Mouse (Mus musculus) CD4-positive helper T cell, adult 2 months (primary cell): ENCODE data around the gene Pck1.

Experiments
- DNase-seq: peaks from one replicate; pipeline ENCODE4 v3.0.0-alpha.2; 2012; ENCODE audit warnings: low read depth, missing footprints, low spot score

The Pck1 gene

DNA sequence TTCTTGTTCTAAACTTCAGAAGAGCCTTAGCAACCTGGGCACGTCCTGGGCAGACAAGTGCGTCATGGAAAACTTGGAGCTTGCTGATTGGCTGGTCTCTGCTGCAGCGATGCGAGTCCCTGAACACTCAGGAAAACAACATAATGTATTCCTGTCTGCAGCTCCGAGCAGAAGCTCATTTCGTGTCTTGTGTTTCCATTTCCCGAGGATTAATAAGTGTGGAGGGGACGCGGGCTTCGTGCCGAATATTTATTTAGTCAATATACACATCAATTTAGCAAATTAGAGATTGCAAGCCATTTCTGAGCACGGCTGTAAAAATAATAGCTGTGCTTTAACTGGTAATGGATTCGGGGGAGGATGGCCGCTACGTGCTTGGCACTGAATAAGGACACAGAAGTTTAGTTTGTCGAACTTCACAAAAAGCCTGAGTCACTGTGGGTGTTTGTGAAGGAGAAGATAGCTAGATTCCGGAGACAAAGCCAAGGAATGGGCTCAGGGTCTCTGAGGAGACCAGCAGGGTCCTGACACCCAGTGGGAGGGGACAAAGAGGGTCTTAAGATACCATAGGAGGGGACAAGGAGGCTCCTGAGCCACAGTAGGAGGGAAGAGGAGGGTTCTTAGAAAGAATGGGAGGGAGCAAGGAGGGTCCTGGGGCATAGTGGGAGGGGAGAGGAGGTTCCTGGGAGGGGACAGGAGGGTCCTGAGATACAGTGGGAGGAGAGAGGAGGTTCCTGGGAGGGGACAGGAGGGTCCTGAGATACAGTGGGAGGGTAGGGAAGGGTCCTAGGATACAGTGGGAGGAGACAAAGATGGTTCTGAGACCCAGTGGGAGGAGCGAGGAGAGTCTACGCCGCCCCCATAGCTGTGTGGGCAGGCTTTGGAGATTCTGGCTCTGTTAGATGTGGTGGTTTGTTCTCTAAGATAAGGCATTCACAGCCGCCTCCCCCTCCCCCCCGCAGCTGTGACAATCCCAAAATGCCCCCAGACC lies 21.0 kb downstream of the Pck1 start:
- DNase-seq: peak; percentile 84

DNA sequence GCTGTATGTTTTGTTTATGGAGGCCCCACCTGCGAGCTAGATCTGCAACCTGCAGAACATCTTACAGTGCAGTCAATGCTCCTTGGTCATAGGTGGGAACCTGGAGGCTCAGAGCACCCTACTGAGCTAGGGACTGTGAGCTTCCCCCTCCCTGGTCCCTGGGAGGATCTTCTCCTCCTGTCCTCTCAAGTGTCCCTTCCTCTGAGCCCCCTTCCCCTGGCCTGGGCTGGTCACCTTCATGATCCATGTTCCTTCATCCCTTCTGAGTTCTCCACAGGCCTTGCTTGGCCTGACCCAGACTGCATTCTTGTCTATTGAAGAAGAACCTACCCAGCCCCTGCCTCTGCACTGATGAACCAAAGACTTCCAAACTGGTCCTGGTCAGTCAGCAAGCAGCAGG lies 21.7 kb downstream of the Pck1 start:
- no peak for DNase-seq

DNA sequence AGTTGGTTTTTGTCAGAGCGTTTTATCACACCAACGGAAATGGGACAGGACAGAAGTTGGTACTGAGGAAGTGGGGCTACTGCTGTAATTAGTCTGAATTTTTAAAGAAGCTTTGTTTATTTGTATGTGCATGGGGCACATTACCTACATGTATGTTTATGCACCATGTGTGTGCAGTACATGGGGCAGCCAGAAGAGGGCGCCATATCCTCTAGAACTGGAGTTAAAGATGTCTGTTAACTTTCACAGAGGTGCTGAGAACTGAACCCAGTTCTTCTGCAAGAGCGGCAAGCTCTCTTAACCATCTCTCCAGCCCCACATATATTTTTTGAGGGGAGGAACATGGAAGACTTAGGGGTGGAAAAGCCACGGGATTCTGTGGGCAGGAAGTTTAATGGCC lies 22.9 kb downstream of the Pck1 start:
- DNase-seq: no peak

DNA sequence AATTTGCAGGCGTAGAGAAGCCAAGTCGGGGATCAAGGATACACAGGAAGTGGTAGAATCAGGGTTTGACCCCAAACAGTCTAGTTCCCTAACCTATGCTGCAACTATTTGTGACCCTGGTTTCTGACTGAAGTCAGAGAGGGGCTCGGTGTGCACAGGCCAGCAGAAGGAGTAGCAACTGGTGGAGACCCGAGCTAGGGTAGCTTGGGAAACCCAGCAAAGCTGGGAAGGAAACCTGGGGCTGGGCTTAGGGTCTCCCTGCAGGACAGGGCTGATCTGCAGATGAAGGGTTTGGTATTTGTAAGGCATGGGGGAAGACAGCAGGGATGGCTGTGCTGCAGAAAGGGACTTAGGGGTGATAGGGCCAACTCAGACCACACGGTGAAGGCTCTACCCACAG lies 24.6 kb downstream of the Pck1 start:
- no peak for DNase-seq

DNA sequence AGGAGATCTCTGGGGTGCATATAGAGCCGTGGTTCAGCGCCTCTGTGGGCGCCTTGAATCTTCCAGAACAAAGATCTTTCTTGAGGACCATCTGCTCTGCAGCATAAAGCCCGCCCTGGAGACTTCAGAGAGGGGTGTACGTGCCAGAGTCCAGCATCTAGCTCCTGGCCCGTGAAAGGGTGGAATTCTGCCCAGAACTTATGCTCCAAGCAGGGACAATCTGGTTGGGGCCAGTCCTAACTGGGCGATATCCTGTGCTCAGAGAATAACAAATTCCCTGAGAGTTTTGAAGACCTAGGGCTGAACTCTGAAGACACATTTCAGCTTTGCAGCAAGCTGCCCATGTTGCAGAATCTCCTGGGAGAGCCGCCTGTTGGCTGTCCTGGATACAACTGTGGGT lies 25.1 kb downstream of the Pck1 start:
- no peak for DNase-seq

DNA sequence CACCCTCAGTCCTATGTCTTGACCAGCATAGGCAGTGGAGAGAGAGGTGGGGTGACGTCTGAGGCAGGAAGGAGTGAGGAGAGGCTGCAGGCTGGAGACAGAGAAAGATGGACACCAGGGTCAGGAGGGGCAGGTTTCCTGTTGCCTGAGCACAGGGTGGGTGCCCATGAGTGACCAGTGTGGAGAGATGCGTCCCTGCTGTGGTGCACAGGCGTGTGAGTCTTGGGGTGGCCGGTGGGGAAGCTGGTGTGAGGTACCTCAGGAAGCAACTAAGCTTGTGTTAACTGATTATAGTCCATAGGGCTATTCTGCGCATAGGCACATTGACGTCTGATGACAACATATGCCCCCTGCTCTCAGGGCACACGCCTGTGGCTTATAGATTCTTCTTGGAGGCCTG lies 26.2 kb downstream of the Pck1 start:
- DNase-seq: no peak

DNA sequence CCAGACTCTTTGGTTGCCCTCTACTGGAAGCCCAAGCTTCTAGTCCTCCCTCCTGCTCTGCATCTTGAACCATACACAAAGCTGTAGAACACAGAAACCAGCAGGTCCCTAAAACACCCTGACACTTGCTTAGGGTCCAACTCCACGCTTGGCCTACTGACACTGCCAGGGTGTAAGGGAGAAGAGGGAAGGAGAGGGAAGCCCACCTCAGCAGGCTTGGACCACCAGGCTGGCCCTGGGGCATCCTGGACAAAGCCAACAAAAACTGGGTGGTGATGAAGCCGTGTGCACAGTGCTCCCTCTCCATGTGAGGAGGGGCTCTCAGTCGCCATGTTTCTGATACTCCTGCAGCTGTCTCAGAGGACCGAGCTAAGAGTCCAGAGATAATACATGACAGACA lies 27.2 kb downstream of the Pck1 start:
- no peak for DNase-seq

DNA sequence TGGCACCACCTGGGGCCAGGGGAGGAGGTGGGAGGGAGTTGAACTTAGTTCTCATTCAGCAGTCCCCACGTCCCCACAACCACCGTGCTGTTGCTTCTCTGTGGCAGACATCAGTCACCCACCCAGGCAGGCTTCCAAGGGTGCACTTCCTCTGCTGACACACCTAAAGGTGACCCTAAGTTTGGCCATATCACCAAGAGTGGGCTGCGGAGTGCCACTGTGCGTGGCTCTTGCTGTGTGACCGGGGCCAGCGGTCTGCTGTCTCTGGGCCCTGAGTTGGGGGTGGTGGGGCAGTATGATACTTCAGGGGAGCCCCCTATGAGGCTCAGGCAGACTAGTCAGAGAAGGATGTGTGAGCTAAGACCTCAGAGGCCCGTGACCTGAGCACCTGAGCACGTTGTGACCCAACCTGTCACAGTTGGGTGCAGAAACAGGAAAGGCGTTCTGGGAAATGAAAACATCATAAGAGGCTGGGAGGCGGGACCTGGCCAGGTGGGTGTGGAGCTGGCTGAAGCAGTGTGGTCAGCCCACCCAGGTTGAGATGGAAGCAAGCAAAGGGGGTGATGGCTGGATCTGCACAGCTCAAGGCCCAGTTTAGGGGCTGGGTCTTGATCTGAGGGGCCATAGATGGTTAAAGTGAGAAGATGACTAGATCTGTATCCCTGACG lies 28.0 kb downstream of the Pck1 start:
- DNase-seq: no peak

DNA sequence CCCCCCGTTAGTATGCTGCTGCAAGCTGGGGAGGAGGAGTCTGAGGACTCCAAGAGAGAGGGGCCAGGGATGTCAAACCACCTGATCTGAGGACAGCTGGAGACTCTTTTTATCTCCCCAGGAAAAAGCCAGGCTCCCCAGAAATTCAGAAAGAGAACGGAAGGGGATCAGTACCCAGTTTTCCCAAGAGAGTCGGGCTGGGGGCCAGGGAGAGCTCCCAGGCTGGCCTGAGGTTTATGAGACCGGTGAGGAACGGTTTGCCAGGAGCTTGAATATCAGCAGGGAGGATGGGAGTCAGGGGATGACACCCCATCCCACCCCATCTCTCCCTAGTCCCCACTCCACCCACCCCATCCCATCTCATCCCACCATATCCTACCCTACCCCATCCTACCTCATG lies 28.6 kb downstream of the Pck1 start:
- DNase-seq: no peak

DNA sequence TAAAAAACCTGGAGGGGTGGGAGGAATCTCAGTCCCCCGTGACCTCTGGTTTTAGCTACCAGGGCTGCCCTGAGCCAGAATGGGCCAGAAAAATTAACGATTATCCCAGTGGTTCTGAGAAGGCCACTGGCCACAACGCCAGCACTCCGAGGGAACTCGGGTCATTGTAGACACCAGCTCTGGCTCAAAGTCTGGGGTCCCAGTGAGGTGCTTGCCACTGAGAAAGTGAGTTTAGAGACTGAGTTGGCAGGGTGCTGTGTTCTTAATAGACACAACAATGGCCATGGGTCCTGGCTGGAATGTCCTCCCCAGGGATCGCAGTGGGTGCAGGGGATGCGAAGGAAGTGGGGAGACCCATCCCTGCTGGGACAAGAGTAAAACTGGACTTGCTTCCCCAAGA lies 29.1 kb downstream of the Pck1 start:
- DNase-seq: no peak

DNA sequence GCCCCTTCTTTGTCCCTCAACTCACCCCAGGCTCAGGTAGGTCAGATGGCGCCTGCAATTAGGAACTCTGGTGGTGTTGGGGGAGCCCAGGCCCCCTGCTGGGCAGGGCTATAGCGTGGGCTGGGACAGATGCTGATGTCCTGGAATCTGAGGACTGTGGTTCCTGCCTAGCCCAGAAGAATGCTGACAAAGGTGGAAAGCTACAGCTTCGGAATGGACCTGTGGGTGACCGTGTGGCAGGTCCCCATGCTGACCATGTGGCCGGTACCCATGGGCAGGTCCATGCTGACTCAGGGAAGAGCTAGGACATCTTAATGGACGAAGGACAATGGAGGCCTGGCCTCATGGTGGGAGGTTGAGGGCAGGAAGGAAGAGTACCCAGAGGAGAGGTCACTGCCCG lies 29.9 kb downstream of the Pck1 start:
- DNase-seq: no peak

DNA sequence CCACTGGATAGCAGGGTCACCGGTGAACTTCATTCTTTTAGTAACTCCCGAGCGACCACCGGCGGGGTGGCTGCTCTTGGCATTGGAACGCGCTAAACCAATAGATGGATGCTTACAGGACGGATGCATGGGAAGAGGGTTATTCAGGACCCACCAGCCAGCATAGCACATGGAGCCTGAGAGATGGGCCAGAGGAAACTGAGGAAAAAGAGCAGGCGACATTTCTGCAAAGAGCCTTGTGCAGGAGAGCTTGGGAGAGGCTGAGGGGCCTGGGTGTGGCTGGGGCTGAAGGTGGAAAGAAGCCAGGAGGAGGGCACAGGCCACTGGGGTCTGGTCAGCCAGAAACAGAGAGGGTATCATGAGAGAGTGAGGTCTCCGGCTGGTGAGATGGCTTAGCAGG lies 30.5 kb downstream of the Pck1 start:
- DNase-seq: no peak

DNA sequence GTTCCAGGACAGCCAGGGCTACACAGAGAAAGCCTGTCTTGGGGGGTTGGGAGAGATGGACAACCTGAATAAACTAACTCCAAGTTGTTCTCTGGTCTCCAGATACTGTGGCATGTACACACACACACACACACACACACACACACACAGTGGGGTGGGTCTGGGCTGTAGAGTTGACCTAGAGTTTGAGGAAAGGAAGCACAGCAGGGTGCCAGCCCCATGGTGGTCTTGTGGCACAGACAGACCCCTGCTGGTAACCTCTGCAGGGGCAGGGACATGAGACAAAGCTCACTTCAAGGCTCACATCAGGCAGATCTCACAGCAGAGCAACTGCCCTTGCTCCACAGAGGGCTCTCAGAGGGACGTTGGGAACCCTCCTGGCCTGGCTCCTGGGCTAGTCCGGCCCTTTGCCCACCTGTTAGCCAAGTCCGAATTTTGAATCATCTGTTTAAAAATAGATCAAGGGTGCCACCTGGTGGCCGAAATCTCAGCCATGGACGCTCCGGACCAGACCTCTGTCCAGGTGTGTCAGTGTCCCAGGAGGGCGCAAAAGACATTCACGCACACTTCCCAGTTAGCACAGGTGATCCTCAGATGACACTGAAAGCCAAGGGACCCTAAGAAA lies 31.1 kb downstream of the Pck1 start:
- peak; percentile 27 for DNase-seq

DNA sequence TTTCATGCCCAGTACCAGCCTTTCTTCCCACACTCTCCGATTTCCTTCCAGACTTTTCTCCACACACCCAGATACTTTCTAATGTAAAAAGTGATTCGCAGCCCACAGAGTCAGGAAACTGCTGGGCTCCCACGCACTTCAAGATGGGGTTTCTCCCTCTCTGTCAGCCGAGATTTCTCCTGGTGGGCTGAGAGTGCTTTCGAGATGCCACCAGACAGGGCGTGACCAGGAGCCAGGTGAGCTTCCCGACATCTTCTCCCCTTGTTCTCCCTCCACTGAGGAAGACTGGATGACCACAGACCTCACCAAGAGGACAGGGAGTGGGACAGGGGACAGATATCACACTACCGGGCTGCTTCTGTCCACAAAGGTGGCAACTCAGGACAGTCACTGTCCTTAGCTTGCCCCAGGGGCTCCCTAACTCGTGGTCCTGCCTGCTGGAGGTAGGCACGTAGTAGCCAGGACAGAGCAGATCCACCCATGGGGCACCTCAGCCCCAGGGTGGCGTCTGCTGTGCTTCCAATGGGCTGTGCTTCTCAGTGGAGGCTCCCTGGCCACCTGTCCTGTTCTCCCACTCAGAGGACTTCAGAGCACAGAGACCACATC lies 31.7 kb downstream of the Pck1 start:
- DNase-seq: no peak

DNA sequence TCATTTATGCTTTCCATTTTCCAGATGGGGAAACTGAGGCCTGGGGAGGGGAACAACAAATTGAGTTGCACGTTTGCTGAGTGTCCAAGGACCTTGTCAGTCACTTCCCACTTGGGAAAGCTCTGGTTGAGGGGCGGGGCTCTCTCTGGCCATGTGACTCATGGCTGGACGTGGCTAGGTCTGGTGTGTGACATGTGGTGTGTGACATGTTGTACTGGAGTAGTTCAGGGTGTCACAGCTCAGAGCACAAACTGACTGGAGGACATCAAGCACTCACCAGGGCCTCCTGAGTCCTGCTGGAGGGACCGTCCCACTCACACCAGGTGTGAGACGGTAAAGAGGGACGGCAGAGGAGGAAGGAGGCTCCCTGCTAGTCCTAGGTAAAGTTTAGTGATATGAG lies 32.4 kb downstream of the Pck1 start:
- no peak for DNase-seq

DNA sequence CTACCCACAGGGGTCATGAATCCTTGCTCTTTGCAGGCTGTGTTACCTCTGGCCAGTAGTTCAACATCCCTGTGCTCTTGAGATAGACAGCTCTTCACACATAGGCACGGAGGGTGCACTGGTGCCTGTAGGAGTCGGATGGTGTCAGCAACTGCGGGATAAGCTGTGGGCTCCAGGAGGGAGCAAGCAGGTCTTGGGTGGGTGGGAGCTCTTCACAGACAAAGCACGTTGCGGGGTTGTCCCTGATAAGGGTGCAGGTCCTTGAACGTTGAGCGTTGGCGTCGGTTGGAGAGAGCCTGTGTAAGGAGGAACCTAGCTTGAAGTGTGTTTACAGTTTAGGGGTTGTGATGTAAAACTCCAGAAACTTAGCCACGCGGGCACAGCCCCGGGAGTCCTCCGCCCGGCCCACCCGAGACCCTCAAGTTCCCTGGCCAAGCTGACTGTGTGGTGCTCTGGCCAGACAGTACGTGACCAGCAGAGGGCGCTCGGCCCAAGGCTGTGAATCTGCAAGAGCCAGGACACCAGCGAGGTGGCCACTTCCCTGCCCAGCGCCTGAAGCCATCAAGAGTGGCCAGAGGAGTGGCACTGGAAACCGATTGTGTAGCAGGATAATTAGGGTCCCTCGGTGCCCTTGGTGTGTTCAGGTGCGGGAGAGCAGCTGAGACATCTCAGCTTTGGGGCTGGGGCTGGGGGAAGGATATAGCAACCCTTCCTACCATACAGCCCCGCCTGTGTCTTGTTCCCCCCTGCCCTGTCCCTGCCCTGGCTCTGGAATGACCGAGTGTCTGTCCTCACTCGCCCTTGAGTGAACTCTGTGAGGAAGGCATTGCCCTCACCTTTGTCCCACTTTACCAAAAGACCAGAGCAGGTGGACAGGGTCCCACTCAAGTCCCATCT lies 33.4 kb downstream of the Pck1 start:
- DNase-seq: peak; percentile 70

DNA sequence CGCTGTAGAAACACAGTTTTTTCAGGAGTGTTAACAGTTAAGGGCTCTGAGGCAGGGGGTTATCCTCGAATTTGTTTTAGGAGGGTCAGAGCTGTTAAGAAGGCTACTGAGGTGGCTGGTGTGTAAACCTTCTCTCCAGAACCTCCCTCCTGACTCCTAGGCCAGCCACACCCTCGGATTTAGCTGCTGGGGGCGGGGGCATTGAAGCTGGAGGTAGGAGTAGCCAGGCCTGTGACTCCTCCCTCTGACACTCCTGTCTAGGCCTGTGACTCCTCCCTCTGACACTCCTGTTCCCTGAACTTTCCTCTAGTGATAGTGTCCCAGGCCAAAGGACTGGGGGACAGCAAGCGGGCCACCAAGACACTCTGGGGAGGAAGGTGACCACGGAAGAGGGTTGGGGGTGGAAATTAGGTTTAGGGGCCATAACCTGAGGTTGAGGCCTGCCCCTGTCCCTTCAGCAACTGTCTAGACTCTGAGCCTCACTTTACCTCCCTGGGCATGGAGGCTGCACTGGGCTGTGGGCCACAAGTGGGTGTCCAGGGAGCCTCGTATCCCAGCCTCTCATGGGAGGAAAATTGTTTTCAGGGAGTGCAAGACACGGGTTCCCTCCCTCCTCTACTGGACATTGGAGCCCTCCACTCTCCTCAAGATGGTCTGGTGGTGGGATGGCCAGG lies 34.5 kb downstream of the Pck1 start:
- peak; percentile 26 for DNase-seq

DNA sequence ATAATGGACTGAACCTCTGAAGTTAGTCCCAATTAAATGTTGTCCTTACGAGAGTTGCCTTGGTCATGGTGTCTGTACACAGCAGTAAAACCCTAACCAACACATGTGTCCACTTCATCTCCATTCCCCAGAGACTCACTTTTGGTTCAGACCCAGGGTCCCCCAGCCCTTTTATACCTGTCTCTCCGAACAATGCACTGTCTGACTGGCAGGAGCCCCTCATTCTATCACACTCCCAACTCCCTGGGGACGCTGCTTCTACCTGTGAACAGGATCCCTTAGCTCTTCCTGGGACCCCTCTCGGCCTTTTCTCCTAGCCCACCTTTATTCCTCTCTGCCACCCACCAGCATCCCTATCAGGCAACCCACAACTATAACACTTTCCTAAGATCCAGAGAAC lies 41.9 kb downstream of the Pck1 start:
- DNase-seq: no peak

DNA sequence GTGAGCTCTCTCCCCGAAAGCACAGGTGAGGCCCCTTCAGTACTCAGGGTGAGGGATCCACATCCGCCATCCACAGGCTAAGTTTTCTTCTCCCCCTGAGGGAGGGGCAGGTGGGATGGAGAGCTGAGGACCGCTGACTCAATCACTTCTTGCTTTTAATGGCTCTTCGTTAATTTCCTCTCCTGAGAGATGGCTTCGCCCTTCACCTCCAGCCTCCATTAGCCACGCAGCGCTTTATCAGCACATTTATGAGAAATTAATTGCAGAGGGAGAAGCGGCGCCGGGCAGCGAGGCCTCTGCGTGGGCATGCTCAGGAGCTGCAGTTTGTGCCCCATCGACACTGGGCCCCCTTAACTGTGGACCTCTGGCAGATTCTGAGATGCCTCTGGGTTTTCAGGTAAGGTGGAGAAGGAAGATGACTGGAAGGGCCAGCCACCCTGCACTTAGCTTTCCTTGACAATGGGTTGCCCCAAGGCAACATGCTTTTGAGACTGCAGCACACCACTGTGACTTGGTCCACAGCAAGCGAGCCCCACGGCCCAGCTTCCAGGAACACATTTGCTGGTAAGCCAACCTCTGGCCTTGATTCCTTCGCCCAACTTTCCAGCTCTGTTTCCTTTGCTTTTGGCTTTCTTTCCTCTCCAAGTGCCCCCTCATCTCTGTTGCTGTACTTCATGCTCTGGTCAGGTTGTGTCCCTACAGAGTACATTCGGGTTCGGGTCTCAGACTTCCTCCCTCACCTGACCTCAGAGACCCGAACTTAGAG lies 50.3 kb downstream of the Pck1 start:
- no peak for DNase-seq

DNA sequence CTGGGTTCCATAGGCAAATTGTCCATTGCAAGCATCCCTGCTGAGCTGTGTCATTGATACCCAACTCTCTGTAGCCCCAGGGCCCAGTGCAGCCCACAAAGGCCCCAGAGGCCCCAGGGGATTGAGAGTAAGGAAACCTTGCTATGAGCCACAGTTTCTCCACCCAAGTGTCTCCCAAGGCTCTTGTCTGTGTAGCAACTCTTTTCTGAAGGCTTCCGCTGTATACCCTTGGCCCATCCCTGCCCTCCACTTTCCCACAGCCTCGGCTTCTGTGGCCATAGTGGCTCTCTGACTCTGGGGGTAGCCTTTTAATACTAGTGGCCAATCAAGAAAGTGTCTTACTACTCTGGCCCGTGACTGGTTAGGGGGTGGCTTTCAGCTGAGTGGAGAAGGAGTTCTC lies 50.9 kb downstream of the Pck1 start:
- DNase-seq: no peak
